Mouse (Mus musculus) liver, embryonic 15.5 days (tissue): ENCODE results near the gene Ache. TPM values are rescaled to one million over a fixed set of nuclear protein-coding genes. Genes with fewer than 3 reads are reported as not detected.

Experiments
- ATAC-seq: fragments of 200-750 bp; cut with Nextera tagmentation; 2 replicates; pipeline ENCODE4 v1.8.0; 2017; ENCODE audit warnings: moderate number of reproducible peaks, mild to moderate bottlenecking, moderate library complexity; ENCODE audit not compliant: insufficient read depth
- H3K27ac ChIP-seq: fragments of 300-500 bp; sonication (generic); replicated peaks from 2 replicates; pipeline ENCODE4 v1.5.1; 2015; ENCODE audit warnings: mild to moderate bottlenecking, inconsistent platforms
- H3K27me3 ChIP-seq: fragments of 300-500 bp; sonication (generic); 2 replicates; pipeline ENCODE4 v1.6.1; 2015; ENCODE audit warnings: mild to moderate bottlenecking, inconsistent platforms
- H3K36me3 ChIP-seq: fragments of 300-500 bp; sonication (generic); replicated peaks from 2 replicates; pipeline ENCODE4 v1.6.1; 2015; ENCODE audit warnings: moderate library complexity, mild to moderate bottlenecking, inconsistent platforms
- H3K4me1 ChIP-seq: fragments of 300-500 bp; sonication (generic); replicated peaks from 2 replicates; pipeline ENCODE4 v1.6.1; 2015; ENCODE audit warnings: inconsistent platforms
- H3K4me2 ChIP-seq: fragments of 300-500 bp; sonication (generic); 2 replicates; pipeline ENCODE4 v1.6.1; 2015; ENCODE audit warnings: moderate library complexity, mild to moderate bottlenecking, inconsistent platforms
- H3K4me3 ChIP-seq: fragments of 300-500 bp; sonication (generic); replicated peaks from 2 replicates; pipeline ENCODE4 v1.5.1; 2015; ENCODE audit warnings: mild to moderate bottlenecking, inconsistent platforms
- H3K9ac ChIP-seq: fragments of 300-500 bp; sonication (generic); 2 replicates; pipeline ENCODE4 v1.6.1; 2015; ENCODE audit warnings: moderate library complexity, mild to moderate bottlenecking, inconsistent platforms
- H3K9me3 ChIP-seq: fragments of 300-500 bp; sonication (generic); replicated peaks from 2 replicates; pipeline ENCODE4 v1.6.1; 2016; ENCODE audit warnings: inconsistent platforms
- WGBS: fragments of 180-500 bp; shearing (Covaris S2); methylation state at CpG from one replicate; pipeline ENCODE4 v1.1.7; 2015; ENCODE audit warnings: mixed read lengths; ENCODE audit not compliant: insufficient replicate concordance; 5-methylcytosine and 5-hydroxymethylcytosine counted together
- polyA plus RNA-seq: library from polyadenylated mRNA; unstranded; fragments of >200 nt; fragmentation: Nextera tagmentation; extraction: Ambion mirVana; gene quantifications from 2 replicates; pipeline ENCODE4 v1.2.1, GENCODE M21; 2015

Ache gene
- polyA plus RNA-seq, 1 experiment from 2014 or later, result 17.2 TPM

DNA sequence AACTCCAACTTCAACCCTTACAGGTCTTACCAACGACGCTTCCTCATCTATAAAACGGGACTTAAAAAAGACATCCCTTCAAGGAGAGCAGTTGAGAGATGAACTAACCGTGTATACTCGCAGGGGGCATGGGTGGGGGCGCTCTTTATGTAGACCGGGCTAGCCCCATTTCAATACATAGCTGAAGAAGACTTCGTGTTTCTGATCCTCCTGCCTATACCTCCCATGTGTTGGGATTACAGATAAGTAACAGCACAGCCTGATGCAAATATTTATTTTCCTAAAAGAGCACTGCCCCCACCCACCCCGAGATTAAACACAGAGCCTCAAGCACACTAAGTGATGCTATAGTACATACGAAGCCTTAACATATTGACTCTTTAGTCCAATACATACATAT lies 47.0 kb downstream of the Ache start:
- no peak overlapping the region for H3K9ac ChIP-seq
- no peaks in the 10 kb centered on the region for H3K36me3 ChIP-seq

DNA sequence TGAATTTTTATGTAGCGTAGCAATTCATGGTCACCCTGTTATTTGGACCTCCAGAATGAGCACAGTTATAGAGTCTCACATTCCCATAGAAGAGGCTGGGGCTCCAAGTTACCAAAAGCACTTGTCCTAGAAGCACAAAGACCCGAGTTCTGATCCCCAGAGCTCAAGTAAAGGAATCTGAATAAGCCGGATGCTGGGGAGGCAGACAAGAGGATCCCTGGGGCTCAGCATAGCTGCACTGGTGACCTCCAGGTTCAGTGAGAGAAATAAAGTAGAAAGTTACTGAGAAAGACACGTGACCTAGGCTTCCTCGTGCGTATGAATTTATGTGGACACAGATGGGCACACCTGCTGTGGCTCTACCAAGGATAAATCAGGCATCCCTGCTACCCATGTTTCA lies 47.7 kb downstream of the Ache start:
- peaks cover 52% of the 10 kb centered on the region for H3K4me1 ChIP-seq
- H3K4me3 ChIP-seq, result no peak overlapping the region
- H3K27ac ChIP-seq, result no peak overlapping the region
- peaks cover 4% of the 10 kb centered on the region for H3K27me3 ChIP-seq
- H3K9me3 ChIP-seq, result no peaks in the 10 kb centered on the region
- 73% methylated on average over 6 of the region's 6 CpGs for WGBS
- no peaks in the 10 kb centered on the region for H3K36me3 ChIP-seq
- H3K9ac ChIP-seq, result no peak overlapping the region
- H3K4me2 ChIP-seq, result no peak overlapping the region
- ATAC-seq, result no peak

More for the DNA sequence above, 47.0 kb downstream of the Ache start:
- WGBS, result 34% methylated on average over 10 of the region's 10 CpGs
- Histone ChIP-seq H3K4me3 (peak overlapping the region; percentile 59; the same call in 1 of the 2 replicates), H3K9me3 (no peaks in the 10 kb centered on the region), H3K27me3 (peaks cover 4% of the 10 kb centered on the region; the same call in 1 of the 2 replicates), H3K4me1 (peaks cover 46% of the 10 kb centered on the region), H3K27ac (no peak overlapping the region), H3K4me2 (peak overlapping the region; percentile 79)
- no peak for ATAC-seq

DNA sequence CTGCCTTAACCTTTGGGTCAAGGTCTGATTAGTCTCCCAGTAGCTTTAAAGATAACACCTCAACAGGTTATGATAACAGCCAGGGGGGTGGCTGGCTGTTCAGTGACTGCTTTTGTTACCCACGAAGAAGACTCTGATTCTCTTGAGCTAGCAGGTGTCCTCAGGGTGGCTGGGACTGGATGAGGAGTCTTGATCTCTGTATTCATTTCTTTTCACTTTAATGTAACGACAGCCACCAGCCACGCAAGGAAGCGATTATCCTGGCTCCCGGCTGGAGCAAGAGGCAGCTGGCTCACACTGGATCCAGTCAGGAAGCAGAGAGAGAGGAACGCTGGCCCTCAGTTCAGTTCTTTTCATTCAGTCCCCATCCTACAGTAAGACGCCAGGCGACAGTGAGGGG lies 49.9 kb downstream of the Ache start:
- no peak overlapping the region for H3K4me3 ChIP-seq
- WGBS, result 66% methylated on average over 8 of the region's 8 CpGs
- no peak overlapping the region for H3K9ac ChIP-seq
- ATAC-seq, result no peak
- H3K27ac ChIP-seq, result peak overlapping the region; percentile 54; the same call in 1 of the 2 replicates
- 0 out of 2 replicates have a peak overlapping the region, but pooled peaks have one; percentile 81 for H3K4me2 ChIP-seq
- peaks cover 53% of the 10 kb centered on the region for H3K4me1 ChIP-seq
- no peaks in the 10 kb centered on the region for H3K9me3 ChIP-seq
- no peaks in the 10 kb centered on the region for H3K36me3 ChIP-seq
- H3K27me3 ChIP-seq, result peaks cover 4% of the 10 kb centered on the region

DNA sequence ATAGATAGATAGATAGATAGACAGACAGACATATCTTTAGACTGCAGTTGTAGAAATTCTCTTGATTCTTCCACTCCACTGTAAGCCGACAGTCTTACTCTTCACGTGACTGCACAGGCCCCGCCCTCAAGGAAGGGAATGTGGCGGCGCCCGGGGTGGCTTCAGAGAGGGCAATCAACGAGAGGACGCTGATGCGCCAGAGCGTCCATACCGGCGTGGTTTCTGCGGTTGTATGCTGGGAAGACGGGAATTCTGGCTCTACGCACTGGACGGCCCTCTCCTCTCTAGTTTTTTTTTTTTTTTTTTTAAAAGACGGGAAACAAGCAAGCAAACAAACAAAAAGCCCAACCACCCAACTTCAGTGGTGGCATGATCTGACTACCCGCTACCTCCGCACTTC lies 50.9 kb downstream of the Ache start:
- no peaks in the 10 kb centered on the region for H3K36me3 ChIP-seq
- peak overlapping the region; percentile 57 for H3K9ac ChIP-seq
- peak overlapping the region; percentile 61 for H3K4me3 ChIP-seq
- peak; percentile 56 for ATAC-seq
- peaks cover 4% of the 10 kb centered on the region for H3K27me3 ChIP-seq
- peak overlapping the region; percentile 81 for H3K4me2 ChIP-seq
- peak overlapping the region; percentile 66 for H3K27ac ChIP-seq
- H3K9me3 ChIP-seq, result no peaks in the 10 kb centered on the region
- H3K4me1 ChIP-seq, result peaks cover 50% of the 10 kb centered on the region
- WGBS, result 0% methylated on average over 19 of the region's 19 CpGs

DNA sequence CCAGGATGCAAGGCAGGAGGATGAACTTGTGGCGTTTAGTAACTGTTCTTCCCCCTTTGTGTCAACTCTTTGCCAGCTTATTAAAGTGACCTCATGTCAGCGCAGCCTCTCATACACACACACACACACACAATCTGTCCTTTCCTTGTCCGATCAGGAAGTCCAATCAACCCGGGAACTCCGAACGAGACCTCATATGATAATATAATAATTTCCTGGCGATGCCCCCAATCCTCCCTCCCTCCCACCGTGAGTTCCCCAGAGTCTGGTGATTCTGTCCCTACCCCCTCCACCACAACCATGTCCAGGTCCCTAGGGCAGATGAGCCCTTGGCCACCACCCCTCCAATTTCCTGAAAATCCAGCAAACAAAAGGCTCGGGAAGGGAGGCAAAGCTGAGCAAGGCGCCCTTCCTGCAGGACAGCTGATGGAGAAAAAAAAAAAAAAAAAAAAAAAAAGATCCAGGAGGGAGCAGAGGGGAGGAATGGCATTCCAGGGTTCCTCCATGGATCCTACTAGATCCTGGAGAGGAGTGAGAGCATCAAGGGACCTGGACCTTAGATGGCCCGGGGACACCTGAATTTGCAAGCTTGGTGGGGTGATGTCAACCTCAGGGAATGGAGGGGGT lies 51.5 kb downstream of the Ache start:
- peak; percentile 23; the same call in 1 of the 2 replicates for ATAC-seq
- peak overlapping the region; percentile 81 for H3K4me2 ChIP-seq
- WGBS, result under 1% methylated on average over 11 of the region's 11 CpGs

DNA sequence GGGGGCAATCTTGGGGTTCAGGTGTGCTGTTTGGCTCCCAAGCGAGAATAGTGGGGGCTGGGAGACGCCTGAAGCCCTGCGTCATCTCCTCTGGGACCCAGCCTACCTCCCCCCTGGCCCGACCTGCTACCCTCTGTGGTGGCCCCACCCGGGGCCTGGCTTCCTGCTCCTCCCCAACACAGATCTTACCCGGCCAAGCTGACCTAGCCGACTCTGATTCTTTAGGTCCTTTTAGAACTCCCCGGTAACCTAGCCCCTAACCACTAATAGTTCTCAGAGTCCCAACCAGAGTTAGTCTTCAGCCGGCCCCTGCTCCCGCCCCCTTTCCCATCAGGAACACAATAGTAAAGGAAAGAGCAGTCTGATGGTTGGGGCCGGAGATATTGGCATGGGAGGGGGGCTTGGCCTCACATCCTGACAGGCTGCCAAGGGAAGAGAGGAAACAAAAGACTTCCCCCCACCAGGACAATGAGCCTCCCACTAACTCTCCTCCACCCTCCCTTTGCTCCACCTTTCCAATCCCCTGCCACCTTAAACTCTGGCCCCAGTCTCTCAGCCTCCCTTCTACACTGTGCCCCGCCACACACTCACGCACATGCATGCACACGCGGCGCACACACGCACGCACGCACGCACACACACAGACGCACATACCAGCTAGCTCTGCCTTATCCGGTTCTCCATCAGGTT lies 52.1 kb downstream of the Ache start:
- Histone ChIP-seq H3K4me1 (peaks cover 38% of the 10 kb centered on the region), H3K4me2 (peak overlapping the region; percentile 81), H3K9ac (no peak overlapping the region), H3K36me3 (no peaks in the 10 kb centered on the region), H3K9me3 (no peaks in the 10 kb centered on the region), H3K27me3 (peaks cover 4% of the 10 kb centered on the region), H3K4me3 (no peak overlapping the region), H3K27ac (peak overlapping the region; percentile 66; the same call in 1 of the 2 replicates)
- peak; percentile 11; the same call in 1 of the 2 replicates for ATAC-seq
- WGBS, result 16% methylated on average over 22 of the region's 22 CpGs

More for the DNA sequence above, 51.5 kb downstream of the Ache start:
- no peaks in the 10 kb centered on the region for H3K36me3 ChIP-seq
- H3K4me1 ChIP-seq, result peaks cover 44% of the 10 kb centered on the region
- no peaks in the 10 kb centered on the region for H3K9me3 ChIP-seq
- H3K9ac ChIP-seq, result peak overlapping the region; percentile 57
- H3K4me3 ChIP-seq, result peak overlapping the region; percentile 61
- H3K27me3 ChIP-seq, result peaks cover 4% of the 10 kb centered on the region
- H3K27ac ChIP-seq, result peak overlapping the region; percentile 66

DNA sequence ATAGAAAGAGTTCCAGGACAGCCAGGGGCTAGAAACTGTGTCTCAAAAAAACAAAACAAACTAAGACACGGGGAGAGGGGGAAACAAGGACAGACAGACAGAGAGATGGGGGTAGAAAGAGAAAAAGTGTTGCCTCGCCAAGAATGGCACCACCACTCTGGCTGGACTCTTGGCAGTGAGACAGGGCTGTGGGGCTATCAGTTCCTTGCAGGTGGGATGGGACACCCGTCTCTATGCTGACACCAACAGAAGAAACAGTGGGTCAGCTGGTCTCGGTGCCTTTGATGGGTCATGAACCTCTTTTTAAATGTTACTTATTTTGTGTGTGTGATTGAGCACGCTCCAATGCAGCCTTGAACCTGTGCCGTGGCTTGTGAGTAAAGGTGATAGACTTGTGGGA lies 52.9 kb downstream of the Ache start:
- Histone ChIP-seq H3K27ac (no peak overlapping the region), H3K27me3 (peaks cover 4% of the 10 kb centered on the region), H3K4me2 (no peak overlapping the region), H3K9ac (no peak overlapping the region), H3K4me1 (peaks cover 37% of the 10 kb centered on the region), H3K36me3 (no peaks in the 10 kb centered on the region), H3K4me3 (no peak overlapping the region), H3K9me3 (no peaks in the 10 kb centered on the region)
- ATAC-seq, result no peak
- WGBS, result 47% methylated on average over 6 of the region's 6 CpGs

DNA sequence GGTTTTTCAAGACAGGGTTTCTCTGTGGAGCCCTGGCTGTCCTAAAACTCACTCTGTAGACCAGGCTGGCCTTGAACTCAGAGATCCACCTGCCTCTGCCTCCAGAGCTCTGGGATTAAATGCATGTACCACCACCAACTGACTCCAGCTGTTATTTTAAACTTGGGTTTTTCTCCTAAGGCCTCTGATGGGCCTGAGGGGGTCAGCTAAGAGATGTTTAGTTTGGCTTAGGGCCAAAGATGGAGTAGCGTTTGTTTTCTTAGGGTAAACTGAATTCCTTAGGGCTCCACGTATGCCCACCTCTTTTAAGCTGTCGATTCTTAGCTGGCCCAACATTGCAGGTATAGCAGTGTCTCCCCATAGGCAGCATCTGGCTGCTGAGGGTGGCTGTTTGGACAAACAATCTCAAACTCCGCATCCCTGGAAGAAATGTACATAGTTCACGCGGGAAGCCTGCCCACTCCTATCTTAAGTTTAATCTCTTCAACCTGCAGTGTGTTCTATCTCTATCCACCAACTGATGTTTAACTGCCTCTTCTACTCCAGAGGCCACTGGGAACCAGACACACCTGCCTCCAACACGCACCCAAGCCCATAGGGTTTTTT lies 55.2 kb downstream of the Ache start:
- no peaks in the 10 kb centered on the region for H3K9me3 ChIP-seq
- no peak overlapping the region for H3K27ac ChIP-seq
- no peak overlapping the region for H3K4me2 ChIP-seq
- peaks cover 14% of the 10 kb centered on the region for H3K27me3 ChIP-seq
- H3K4me3 ChIP-seq, result no peak overlapping the region
- no peak overlapping the region for H3K9ac ChIP-seq
- WGBS, result 53% methylated on average over 7 of the region's 7 CpGs
- no peak for ATAC-seq
- H3K4me1 ChIP-seq, result peaks cover 32% of the 10 kb centered on the region
- no peaks in the 10 kb centered on the region for H3K36me3 ChIP-seq

DNA sequence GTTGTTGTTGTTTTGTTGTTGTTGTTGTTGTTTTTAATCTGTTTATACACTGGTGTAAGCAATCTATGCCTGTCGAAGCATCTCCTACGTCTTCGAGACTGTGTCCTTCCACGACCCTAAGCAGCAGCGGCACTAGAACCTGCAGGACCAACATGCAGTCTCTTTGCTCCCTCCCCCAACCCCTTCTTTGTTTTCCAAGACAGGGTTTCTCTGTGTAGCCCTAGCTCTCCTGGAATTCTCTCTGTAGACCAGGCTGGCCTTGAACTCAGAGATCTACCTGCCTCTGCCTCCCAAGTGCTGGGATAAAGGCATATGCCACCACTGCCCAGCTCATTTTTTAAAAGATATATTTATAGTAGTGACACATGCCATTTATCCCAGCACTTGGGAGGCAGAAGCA lies 56.1 kb downstream of the Ache start:
- no peak overlapping the region for H3K9ac ChIP-seq
- no peaks in the 10 kb centered on the region for H3K36me3 ChIP-seq
- H3K27me3 ChIP-seq, result peaks cover 23% of the 10 kb centered on the region
- WGBS, result 75% methylated on average over 5 of the region's 5 CpGs
- ATAC-seq, result no peak
- no peak overlapping the region for H3K4me3 ChIP-seq
- H3K9me3 ChIP-seq, result no peaks in the 10 kb centered on the region
- peaks cover 25% of the 10 kb centered on the region for H3K4me1 ChIP-seq
- no peak overlapping the region for H3K27ac ChIP-seq
- no peak overlapping the region for H3K4me2 ChIP-seq

DNA sequence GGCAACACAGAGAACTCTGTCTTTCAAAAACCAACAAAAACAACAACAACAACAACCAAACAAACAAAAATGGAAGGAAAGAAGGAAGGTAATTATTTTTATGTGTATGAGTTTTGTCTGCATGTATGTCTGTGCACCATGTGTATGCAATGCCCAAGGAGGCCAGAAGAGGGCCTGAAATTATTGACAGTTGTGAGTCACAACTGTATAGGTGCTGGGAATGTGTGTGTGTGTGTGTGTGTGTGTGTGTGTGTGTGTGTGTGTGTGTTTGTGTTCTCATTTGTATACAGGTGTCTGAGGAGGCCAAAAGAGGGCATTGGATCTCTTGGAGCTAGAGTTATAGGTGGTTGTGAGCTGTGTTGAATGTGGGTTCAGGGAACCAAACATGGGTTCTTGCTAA lies 56.5 kb downstream of the Ache start:
- no peaks in the 10 kb centered on the region for H3K9me3 ChIP-seq
- H3K27me3 ChIP-seq, result peaks cover 26% of the 10 kb centered on the region
- H3K9ac ChIP-seq, result no peak overlapping the region
- ATAC-seq, result no peak
- no peak overlapping the region for H3K4me2 ChIP-seq
- H3K4me1 ChIP-seq, result peaks cover 21% of the 10 kb centered on the region
- H3K4me3 ChIP-seq, result no peak overlapping the region
- no peak overlapping the region for H3K27ac ChIP-seq
- H3K36me3 ChIP-seq, result no peaks in the 10 kb centered on the region
